Mouse (Mus musculus): ENCODE results near the gene Gpr62. TPM values are rescaled to one million over a fixed set of nuclear protein-coding genes. Genes with fewer than 3 reads are reported as not detected.

The Gpr62 gene
- polyA plus RNA-seq, 1 experiment = not detected

DNA sequence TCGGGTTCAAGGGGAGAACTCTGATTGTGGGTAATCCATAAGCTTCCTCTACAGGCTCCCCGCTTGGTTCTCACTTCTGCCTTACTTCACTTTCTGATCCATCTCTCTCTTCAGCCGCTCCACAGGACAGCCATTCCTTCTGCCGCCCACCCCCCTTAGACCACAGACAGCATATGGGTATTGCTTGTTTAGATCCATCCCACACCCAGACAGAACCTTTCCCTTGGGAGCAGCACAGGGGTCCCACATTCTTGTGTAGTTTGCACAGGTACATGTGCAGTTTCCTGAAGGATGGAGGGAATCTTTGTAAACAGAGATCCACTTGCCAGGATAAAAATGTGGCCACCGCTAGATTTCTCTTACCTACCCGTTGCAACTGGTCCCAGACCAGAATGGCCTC, 13.4 kb downstream of the Gpr62 start:
- no peak for TF ChIP-seq GATA1 (IDR thresholded peaks at IDR 0.05; ENCODE audit: low read length)

DNA sequence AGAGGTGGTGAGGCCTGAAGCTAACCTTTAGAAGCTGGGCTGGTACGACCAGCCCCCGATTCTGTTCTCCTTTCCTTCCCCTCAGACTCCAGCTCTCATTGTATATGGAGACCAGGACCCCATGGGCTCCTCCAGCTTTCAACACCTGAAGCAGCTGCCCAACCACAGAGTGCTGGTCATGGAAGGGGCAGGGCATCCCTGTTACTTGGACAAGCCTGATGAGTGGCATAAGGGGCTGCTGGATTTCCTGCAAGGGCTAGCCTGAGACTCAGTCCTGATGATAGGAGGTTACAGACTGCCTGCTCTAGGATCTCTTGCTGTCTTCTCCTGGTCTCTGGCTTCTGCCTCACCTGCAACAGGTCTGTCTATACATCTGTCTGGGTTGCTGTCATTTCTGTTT, 13.8 kb downstream of the Gpr62 start:
- no peak for TF ChIP-seq GATA1 (IDR thresholded peaks at IDR 0.05; ENCODE audit: low read length)

DNA sequence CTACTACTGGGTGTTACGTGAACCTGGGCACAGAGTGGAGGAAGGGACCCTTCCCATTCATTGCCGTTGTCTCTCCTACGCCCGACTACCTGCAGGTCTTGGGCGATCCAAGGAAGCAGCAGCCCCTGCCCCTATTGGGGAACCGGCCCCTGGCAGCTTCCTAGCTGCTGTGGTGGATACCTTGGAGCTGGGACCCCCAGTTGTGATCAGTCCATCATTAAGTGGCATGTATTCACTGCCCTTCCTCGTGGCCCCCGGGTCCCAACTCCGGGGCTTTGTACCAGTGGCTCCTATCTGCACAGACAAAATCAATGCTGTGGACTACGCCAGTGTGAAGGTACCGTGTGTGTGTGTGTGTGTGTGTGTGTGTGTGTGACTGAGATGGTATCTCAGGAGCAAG, 14.4 kb downstream of the Gpr62 start:
- no peak for TF ChIP-seq GATA1 (IDR thresholded peaks at IDR 0.05; ENCODE audit: low read length)

DNA sequence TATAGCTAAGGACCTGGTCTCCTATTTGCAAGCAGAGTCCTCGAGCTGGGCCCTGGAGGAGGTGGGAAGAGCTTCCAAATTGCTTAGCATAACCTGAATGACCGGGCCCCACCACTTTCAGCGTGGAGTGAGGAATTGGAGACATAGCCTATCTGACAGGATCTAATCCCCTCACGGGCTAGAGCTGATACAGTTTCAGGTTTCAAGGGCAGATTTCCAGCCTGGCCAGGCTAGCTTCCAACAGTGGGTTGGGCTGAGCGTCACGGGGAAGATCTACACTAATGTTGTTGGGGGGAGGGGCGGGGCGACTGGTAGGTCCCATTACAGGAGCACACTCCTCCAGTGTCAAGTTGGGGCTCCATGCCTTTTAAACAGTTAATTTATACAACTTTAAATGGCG, 15.1 kb downstream of the Gpr62 start:
- no peak for TF ChIP-seq GATA1 (IDR thresholded peaks at IDR 0.05; ENCODE audit: low read length)

DNA sequence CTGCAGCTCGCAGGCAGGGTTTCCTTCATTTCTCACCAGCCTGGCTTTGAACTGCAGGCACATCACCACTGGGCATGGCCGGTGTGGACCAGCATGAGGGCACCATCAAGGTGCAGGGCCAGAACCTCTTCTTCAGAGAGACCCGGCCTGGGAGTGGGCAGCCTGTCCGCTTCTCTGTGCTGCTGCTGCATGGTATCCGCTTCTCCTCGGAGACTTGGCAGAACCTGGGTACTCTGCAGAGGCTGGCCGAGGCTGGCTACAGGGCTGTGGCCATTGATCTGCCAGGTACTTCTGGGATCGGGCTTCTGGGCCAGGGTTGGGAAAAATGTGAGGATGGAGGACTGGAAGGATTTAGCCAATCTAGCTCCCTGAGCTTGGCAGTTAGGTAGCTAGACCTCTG, 15.8 kb downstream of the Gpr62 start:
- no peak for TF ChIP-seq GATA1 (IDR thresholded peaks at IDR 0.05; ENCODE audit: low read length)

DNA sequence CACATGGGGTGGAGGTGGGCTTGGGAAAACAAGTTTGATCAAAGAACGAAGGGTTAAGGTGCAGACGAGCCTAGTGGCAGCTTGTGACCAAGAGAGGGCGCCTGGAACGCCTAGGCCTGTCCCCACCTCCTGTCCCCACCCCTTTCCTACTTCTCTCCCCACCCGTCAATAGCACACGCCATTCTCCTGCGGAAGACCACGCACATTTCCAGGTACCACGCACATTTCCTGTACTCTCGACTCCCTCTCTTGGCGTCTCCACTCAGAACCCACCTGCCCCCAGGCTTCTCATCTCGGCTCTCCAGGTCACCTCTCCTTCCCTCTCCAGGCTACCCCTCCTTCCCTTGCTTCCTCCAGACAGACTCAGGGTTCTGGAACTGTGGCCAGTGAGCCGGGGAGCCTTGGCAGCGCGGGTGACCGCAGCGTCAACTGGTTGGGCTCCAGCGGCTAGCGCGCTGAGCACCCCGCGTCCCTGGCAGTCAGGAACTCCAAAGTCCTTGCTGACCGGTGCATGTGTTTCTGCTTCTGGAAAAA, 17.2 kb downstream of the Gpr62 start:
- TF ChIP-seq GATA1 (IDR thresholded peaks at IDR 0.05; ENCODE audit: low read length) = no peak

DNA sequence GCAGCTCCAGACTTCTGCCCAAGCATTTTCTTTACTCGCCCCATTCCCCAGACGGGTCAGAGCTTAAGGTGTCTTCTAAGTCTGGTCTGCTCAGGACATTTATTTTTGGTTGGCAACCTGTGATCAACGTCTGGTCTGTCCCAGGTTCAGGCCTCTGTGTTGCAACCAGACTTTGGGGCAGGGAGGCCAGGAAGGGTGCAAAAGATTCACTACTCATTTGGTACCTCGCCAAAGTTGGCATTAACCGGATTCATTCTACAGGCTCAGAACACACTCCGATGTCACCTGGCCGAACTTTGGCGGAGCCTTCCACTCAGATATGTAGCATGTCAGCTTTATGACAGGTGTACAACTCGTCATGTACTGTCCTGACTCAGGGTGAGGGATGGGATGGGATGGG, 17.8 kb downstream of the Gpr62 start:
- TF ChIP-seq GATA1 (IDR thresholded peaks at IDR 0.05; ENCODE audit: low read length) = no peak

DNA sequence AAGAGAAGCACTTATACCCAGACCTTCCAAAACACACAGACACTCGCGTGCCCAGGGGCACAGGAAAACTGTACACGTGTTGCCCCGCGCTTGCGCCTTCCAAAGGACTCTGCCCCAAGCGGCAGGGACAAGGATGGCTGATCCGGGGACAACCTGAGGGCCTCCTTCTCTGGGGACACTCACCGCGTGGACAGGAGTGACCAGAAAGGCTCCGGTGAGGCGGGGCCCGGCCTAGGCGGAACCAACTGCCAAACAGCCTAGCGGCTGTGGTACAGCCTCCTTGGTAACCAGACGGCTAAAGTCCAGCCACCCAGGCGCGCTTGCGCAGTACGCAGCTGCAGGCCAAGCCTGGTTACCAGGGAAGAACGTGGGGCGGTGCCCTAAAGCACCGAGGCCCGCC, 18.4 kb downstream of the Gpr62 start, which contains the start of the genes Abhd14b and Abhd14a:
Gene Abhd14b, plus strand, starts transcription at position 112 of the 400 bp plus-strand sequence.
Gene Abhd14a, minus strand, starts transcription at position 331 of the 400 bp plus-strand sequence.
- TF ChIP-seq GATA1 (IDR thresholded peaks at IDR 0.05; ENCODE audit: low read length) = no peak

DNA sequence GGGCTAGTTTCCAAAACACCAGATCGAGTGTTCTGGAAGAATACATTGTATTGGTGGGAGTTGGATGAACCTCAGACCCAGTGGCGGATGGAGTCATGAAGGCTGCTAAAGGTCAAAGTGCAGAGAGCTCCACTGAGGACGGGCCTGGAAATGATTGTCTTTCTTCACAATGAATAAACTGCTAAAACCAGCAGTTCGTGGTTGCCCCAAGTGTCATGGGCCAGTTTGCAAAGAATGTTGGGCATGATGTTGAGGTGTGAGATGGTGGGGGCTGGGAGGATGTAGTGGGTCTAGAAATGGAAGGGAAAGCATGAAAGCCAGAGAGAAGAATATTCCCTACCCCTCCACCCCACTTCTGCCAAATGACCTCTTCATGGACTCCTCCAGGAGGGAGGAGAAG, 20.9 kb downstream of the Gpr62 start:
- TF ChIP-seq GATA1 (IDR thresholded peaks at IDR 0.05; ENCODE audit: low read length) = no peak

DNA sequence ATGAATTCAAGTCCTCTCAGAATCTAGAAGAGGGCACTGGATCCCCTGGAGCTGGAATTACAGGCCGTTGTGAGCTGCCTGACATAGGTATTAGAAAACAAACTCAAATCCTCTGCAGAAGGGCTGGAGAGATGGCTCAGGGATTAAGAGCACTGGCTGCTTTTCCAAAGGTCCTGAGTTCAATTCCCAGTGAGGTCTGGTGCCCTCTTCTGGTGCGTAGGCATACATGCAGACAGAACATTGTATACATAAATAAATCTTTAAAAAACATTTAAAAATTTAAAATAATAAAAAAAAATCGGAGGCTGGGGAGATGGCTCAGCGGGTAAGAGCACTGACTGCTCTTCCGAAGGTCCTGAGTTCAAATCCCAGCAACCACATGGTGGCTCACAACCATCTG, 23.1 kb downstream of the Gpr62 start:
- TF ChIP-seq GATA1 (IDR thresholded peaks at IDR 0.05; ENCODE audit: low read length) = no peak

DNA sequence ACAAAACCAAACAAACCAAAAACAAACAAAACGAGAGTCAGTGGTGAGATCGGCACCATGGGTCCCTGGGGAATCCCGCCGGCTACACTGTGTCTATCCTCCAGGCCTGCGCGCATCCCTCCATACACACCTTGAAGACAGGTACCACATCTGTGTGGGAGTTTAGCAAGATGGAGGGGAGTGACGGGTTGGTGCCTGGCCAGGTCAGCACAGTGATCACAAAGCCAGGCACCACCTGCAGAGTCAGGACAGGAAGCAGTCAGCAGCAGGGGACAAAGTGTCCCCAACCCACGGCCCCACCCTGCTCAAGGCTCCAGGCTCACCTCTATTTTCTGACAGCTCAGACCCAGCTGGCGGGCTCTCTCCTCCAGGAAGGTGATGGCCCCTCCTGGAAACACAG, 29.2 kb downstream of the Gpr62 start:
- no peak for TF ChIP-seq GATA1 (IDR thresholded peaks at IDR 0.05; ENCODE audit: low read length)

DNA sequence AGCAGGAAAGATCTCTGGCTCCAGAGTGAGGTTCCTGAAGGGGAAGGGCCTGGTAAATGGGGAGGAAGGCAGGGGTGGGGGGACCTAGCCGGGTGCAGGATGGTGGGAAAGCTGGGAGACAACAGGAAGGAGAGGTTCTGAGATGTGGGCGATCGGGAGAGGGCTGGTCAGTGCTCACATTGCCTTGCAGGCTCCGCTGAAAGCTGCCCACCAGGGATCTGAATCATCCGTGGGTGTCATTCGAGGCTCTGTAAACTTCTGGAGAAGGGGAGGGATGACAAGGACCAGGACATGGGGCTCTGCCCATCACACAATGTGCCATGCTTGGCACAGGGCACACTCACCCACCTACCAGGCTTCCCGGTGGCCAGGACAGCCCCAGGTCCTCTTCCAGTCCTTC, 32.3 kb downstream of the Gpr62 start:
- no peak for TF ChIP-seq GATA1 (IDR thresholded peaks at IDR 0.05; ENCODE audit: low read length)

DNA sequence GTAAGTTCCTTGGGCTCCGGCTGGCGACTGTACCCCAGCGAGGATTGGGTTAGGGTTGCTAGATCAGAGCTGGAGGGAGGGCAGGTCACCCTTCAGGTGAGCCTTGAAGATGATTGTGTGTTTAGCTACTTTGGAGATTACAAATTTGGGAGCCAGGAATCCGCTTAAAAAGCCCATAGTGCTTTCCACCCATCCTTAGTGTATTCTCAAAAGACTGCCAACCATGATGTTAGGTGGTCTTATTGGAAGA, 35.8 kb downstream of the Gpr62 start:
- no peak for TF ChIP-seq GATA1 (IDR thresholded peaks at IDR 0.05; ENCODE audit: low read length)

DNA sequence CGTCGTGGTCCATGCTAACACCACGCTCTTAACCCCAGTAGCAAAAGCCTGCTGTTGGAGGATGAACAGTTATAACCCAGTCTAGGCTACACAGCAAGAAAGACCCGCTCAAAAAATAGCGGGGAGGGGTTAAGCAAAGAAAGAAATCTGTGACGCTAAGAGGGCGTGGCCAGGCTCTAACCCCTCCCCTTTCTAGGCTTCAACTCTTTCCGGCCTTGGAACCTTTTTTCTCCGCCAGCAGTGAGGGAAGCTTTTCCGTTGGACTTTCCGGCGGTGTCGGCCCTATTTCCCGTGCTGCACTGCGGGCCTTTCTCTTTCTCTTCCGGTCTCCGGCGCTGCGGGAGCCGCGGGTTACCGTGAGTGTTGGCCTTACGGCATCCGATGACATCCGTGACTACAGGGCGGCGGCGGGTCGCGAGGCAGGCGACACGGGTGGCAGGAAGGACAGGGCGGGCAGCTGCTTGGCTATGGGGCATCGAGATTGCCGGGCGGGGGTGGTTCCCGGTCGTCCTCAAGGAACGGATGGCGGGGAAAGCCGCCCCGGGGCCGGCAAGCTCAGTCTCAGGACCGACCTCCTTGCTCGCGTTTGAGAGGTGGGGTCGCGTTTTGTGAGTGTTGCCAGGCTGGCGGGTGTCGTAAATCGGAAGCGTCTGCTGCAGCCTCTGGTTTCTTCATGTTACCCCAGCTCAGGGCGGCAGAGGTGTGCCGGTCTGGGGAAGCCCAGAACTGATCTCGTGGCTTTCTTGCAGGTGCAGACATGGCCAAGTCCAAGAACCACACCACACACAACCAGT, 36.3 kb downstream of the Gpr62 start, which contains the start of gene Rpl29:
Gene Rpl29, plus strand, starts transcription at position 234 of the 794 bp plus-strand sequence.
- TF ChIP-seq GATA1 (IDR thresholded peaks at IDR 0.05; ENCODE audit: low read length) = no peak

DNA sequence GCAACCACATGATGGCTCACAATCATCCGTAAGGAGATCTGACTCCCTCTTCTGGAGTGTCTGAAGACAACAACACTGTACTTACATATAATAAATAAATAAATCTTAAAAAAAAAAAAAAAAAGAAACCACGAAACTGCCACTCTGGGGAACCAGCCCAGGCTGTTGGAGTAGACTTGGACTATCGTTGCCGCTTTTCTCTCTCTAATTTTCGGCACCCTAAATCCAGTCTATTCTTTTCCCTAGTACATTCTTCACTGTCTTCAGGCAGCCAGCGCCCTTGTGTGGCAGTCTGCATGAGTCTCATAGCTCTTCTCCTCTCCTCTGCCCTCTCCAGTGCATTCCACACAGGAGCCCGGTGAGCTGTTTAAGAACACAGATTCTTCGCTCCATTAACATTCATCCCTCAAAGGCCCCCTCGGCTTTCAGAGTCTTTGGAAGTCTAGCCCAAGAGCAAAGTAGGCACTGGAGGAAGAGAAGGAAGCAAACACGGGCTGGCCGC, 37.0 kb downstream of the Gpr62 start:
- no peak for TF ChIP-seq GATA1 (IDR thresholded peaks at IDR 0.05; ENCODE audit: low read length)

DNA sequence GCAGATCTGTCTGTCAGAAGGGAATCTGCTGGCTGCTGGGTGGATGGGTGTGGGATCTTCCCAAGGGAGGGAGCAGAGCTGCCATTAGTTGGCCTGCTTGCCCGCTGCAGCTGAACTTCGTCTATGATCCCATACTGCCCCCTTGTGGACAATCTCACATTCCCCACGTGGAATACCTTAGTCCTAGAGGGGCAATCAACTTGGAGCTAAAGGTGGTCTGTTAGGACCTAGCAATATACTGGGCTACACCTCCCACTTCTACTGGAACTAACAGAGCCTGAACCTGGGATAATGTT, 43.9 kb downstream of the Gpr62 start:
- TF ChIP-seq GATA1 (IDR thresholded peaks at IDR 0.05; ENCODE audit: low read length) = no peak
